Mouse (Mus musculus) kidney, adult 2 months (tissue): ENCODE results near the gene Ptrhd1.

Experiments
- CTCF ChIP-seq: fragments of 200-500 bp; conservative IDR thresholded peaks from 2 replicates; pipeline ENCODE4 v1.5.1; 2011; ENCODE audit warnings: low read depth, mild to moderate bottlenecking, control low read depth, low read length, moderate library complexity, mixed read lengths; ENCODE audit not compliant: insufficient read depth, insufficient read length
- POLR2A ChIP-seq: fragments of 200-500 bp; IDR thresholded peaks from one replicate; pipeline ENCODE4 v1.6.1; 2011; ENCODE audit warnings: low read depth, low read length, control low read depth

DNA sequence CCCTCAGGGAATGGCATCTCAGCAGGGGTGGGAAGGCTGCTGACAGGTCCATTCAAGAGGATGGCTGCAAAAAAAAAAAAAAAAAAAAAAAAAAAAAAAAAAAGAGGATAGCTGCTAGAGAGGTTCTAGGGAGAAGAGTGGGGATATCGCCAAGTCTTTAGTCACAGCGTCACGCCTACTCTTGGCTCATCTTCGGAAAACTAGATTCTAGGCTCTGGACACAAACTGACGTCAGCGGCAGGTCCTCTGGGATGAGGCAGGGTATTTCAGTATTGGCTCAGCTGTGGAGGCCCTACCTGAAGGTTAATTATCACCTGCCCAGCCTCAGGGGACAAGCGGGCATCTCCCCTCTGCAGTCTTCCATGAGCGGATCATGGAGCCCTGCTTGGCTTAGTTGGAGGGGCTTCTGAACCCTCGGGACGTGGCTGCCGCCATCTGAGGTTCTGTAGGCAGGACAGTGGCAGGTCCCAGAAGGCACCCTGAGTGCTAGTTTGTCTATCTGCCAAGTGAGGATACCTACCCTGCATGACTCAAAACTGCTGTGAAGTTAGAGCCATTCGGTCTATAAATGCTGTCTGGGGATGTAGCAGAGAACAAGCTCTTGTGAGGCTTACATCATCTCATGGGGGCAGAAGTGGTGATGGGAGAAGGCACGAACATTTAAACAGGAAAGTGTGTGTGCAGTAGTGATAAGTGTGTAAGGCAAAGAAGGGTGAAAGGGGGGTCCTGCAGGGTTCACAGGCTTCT lies 32.2 kb upstream of the Ptrhd1 start:
- TF ChIP-seq POLR2A (no peak), CTCF (no peak)
